Mouse (Mus musculus) lung, postnatal 0 days (tissue): ENCODE measurements around the gene Gm45799. TPM values are rescaled to one million over a fixed set of nuclear protein-coding genes. Genes with fewer than 3 reads are reported as not detected.

Experiments
- ATAC-seq: fragments of 200-750 bp; cut with Nextera tagmentation; 2 replicates; pipeline ENCODE4 v1.8.0; 2017; ENCODE audit warnings: moderate library complexity
- DNase-seq: peaks from one replicate; pipeline ENCODE4 v3.0.0-alpha.2; 2016; ENCODE audit warnings: low spot score
- H3K27ac ChIP-seq: fragments of 300-500 bp; sonication (generic); 2 replicates; pipeline ENCODE4 v1.5.1; 2014; ENCODE audit warnings: antibody characterized with exemption, mild to moderate bottlenecking, low read length, mixed read lengths
- H3K27me3 ChIP-seq: fragments of 300-500 bp; sonication (generic); replicated peaks from 2 replicates; pipeline ENCODE4 v1.6.1; 2014; ENCODE audit warnings: low read length, mixed read lengths; ENCODE audit not compliant: insufficient read depth
- H3K36me3 ChIP-seq: fragments of 300-500 bp; sonication (generic); 2 replicates; pipeline ENCODE4 v1.6.1; 2014; ENCODE audit warnings: low read length, mixed read lengths; ENCODE audit not compliant: insufficient read depth
- H3K4me1 ChIP-seq: fragments of 300-500 bp; sonication (generic); 2 replicates; pipeline ENCODE4 v1.6.1; 2014; ENCODE audit warnings: antibody characterized with exemption, low read depth, low read length, mixed read lengths; ENCODE audit not compliant: insufficient read depth
- H3K4me2 ChIP-seq: fragments of 300-500 bp; sonication (generic); replicated peaks from 2 replicates; pipeline ENCODE4 v1.6.1; 2014; ENCODE audit warnings: low read depth, mild to moderate bottlenecking, low read length, moderate library complexity, mixed read lengths
- H3K4me3 ChIP-seq: fragments of 300-500 bp; sonication (generic); 2 replicates; pipeline ENCODE4 v1.5.1; 2014; ENCODE audit warnings: low read depth, low read length
- H3K9ac ChIP-seq: fragments of 300-500 bp; sonication (generic); replicated peaks from 2 replicates; pipeline ENCODE4 v1.6.1; 2014; ENCODE audit warnings: low read depth, mild to moderate bottlenecking
- H3K9me3 ChIP-seq: fragments of 300-500 bp; sonication (generic); 2 replicates; pipeline ENCODE4 v1.6.1; 2016; ENCODE audit warnings: low read length, mixed read lengths
- CTCF ChIP-seq: IDR thresholded peaks from 2 replicates; pipeline ENCODE4 v1.5.1; 2016; ENCODE audit warnings: antibody characterized with exemption, mild to moderate bottlenecking
- EP300 ChIP-seq: IDR thresholded peaks from 2 replicates; pipeline ENCODE4 v1.6.1; 2016; ENCODE audit warnings: antibody characterized with exemption, mild to moderate bottlenecking, control low read depth
- WGBS: fragments of 180-500 bp; shearing (Covaris S2); extraction: QIAGEN DNeasy Blood & Tissue Kit; methylation state at CpG from one replicate; pipeline ENCODE4 v1.1.7; 2014; 5-methylcytosine and 5-hydroxymethylcytosine counted together
- polyA plus RNA-seq: library from polyadenylated mRNA; unstranded; fragments of >200 nt; fragmentation: Nextera tagmentation; extraction: Ambion mirVana; gene quantifications from 2 replicates; pipeline ENCODE4 v1.2.1, GENCODE M21; 2015

Gene Gm45799
- polyA plus RNA-seq, 1 experiment from 2014 or later, result 53.1 TPM

- Histone ChIP-seq H3K9ac (no peak overlapping the region), H3K4me1 (no peaks in the 10 kb centered on the region), H3K27ac (no peak overlapping the region), H3K36me3 (no peaks in the 10 kb centered on the region), H3K27me3 (no peaks in the 10 kb centered on the region), H3K4me2 (no peak overlapping the region), H3K9me3 (no peaks in the 10 kb centered on the region), H3K4me3 (no peak overlapping the region)
- TF ChIP-seq CTCF, result no peak
- no peak for TF ChIP-seq EP300
- no peak for DNase-seq
- peak; percentile 35; the same call in 1 of the 2 replicates for ATAC-seq
- 15% methylated on average over 13 of the region's 13 CpGs for WGBS
These were observed 45.3 kb downstream of the Gm45799 start for GRCm38 (mm10) chr7:105685541-105686197.

- no peak overlapping the region for H3K4me2 ChIP-seq
- no peaks in the 10 kb centered on the region for H3K9me3 ChIP-seq
- WGBS, result 56% methylated on average over 1 of the region's 1 CpGs
- TF ChIP-seq EP300 (no peak), CTCF (no peak)
- no peak overlapping the region for H3K4me3 ChIP-seq
- no peaks in the 10 kb centered on the region for H3K27me3 ChIP-seq
- H3K4me1 ChIP-seq, result no peaks in the 10 kb centered on the region
- ATAC-seq (no peak), DNase-seq (peak; percentile 10)
- no peak overlapping the region for H3K27ac ChIP-seq
- H3K9ac ChIP-seq, result no peak overlapping the region
- H3K36me3 ChIP-seq, result no peaks in the 10 kb centered on the region
These were observed 50.5 kb downstream of the Gm45799 start for GRCm38 (mm10) chr7:105690875-105691274.

DNA sequence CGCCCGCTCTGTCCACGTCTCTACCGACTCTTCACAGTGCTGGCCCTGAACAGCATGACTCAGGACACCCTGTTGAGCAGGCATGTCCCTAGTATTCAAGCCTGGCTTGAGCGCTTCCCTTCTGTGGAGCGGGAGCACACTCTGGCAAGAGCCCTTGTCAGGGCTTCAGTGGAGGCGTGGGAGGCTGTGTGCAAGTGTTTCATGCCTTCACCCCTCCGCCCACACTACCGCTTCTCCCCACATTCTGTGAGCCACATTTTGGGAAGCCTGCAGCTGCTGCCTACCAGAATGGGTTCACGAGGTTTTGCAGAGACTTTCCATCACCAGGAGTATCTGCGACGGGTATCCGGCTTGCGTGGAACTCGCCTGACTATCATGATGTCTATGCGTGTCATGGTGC lies 62.8 kb downstream of the Gm45799 start:
- Histone ChIP-seq H3K4me3 (no peak overlapping the region), H3K36me3 (no peaks in the 10 kb centered on the region), H3K27me3 (no peaks in the 10 kb centered on the region), H3K9ac (no peak overlapping the region), H3K9me3 (no peaks in the 10 kb centered on the region), H3K4me1 (no peaks in the 10 kb centered on the region), H3K27ac (no peak overlapping the region), H3K4me2 (no peak overlapping the region)
- ATAC-seq (no peak), DNase-seq (no peak)
- 79% methylated on average over 16 of the region's 16 CpGs for whole genome bisulfite sequencing
- TF ChIP-seq CTCF (no peak), EP300 (no peak)

- TF ChIP-seq EP300, result no peak
- no peak for TF ChIP-seq CTCF
- H3K36me3 ChIP-seq, result no peaks in the 10 kb centered on the region
- 86% methylated on average over 4 of the region's 4 CpGs for WGBS
- H3K9me3 ChIP-seq, result no peaks in the 10 kb centered on the region
- no peak overlapping the region for H3K9ac ChIP-seq
- no peaks in the 10 kb centered on the region for H3K4me1 ChIP-seq
- DNase-seq (no peak), ATAC-seq (no peak)
- no peak overlapping the region for H3K4me2 ChIP-seq
- H3K4me3 ChIP-seq, result no peak overlapping the region
- no peaks in the 10 kb centered on the region for H3K27me3 ChIP-seq
- no peak overlapping the region for H3K27ac ChIP-seq
These were observed 63.5 kb downstream of the Gm45799 start for GRCm38 (mm10) chr7:105703816-105704215.

GRCm38 (mm10) chr7:105708733-105709132 lies 68.4 kb downstream of the Gm45799 start:
- 86% methylated on average over 5 of the region's 5 CpGs for WGBS
- Histone ChIP-seq H3K9me3 (no peaks in the 10 kb centered on the region), H3K27ac (no peak overlapping the region), H3K4me3 (no peak overlapping the region), H3K27me3 (no peaks in the 10 kb centered on the region), H3K36me3 (no peaks in the 10 kb centered on the region), H3K4me2 (no peak overlapping the region), H3K4me1 (no peaks in the 10 kb centered on the region), H3K9ac (no peak overlapping the region)
- ATAC-seq (no peak), DNase-seq (no peak)
- TF ChIP-seq EP300, result no peak
- no peak for TF ChIP-seq CTCF

DNA sequence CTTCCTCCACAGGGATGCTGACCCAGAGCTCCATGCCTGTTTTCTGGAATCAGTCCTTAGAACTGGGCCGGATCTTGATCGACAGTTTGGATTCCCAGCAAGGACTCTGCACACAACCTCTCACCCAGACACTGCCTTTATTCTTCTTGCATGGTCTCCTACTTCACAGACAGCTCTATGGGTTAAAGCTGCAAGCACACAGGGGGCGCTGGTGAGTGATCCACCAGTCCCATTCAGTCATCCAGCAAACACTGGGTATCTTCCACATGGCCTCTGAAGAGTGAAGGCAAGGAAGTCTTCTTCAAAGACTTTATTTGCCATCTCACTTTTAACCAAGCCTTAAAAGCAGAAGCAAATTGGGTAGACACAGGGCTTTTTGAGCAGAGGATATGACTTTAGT lies 75.0 kb downstream of the Gm45799 start:
- TF ChIP-seq CTCF (peak; percentile 22; the same call in 1 of the 2 replicates), EP300 (no peak)
- no peaks in the 10 kb centered on the region for H3K4me1 ChIP-seq
- WGBS, result 56% methylated on average over 3 of the region's 3 CpGs
- H3K4me3 ChIP-seq, result no peak overlapping the region
- H3K27ac ChIP-seq, result no peak overlapping the region
- H3K9me3 ChIP-seq, result no peaks in the 10 kb centered on the region
- no peak overlapping the region for H3K4me2 ChIP-seq
- no peaks in the 10 kb centered on the region for H3K36me3 ChIP-seq
- H3K27me3 ChIP-seq, result no peaks in the 10 kb centered on the region
- H3K9ac ChIP-seq, result no peak overlapping the region
- no peak for DNase-seq
- ATAC-seq, result no peak

- Histone ChIP-seq H3K4me2 (no peak overlapping the region), H3K9me3 (no peaks in the 10 kb centered on the region), H3K9ac (no peak overlapping the region), H3K36me3 (no peaks in the 10 kb centered on the region), H3K4me1 (no peaks in the 10 kb centered on the region), H3K4me3 (no peak overlapping the region), H3K27ac (no peak overlapping the region), H3K27me3 (no peaks in the 10 kb centered on the region)
- ATAC-seq, result peak; percentile 41
- peak; percentile 23 for DNase-seq
- 56% methylated on average over 2 of the region's 2 CpGs for WGBS
- no peak for TF ChIP-seq EP300
- no peak for TF ChIP-seq CTCF
These were observed 81.6 kb downstream of the Gm45799 start for GRCm38 (mm10) chr7:105721916-105722315.
